Mouse (Mus musculus) left cerebral cortex, adult 8-10 months (tissue): ENCODE data around the gene Gng7. TPM values are rescaled to one million over a fixed set of nuclear protein-coding genes. Genes with fewer than 3 reads are reported as not detected.

Experiments used
- DNase-seq, 2 experiments: peaks; one replicate each; pipeline ENCODE4 v3.0.0; 2022; ENCODE audit warnings: low spot score in 2 of 2
- total RNA-seq, 4 experiments: library from RNA; stranded (reverse); gene quantifications; 2 replicates each; pipeline ENCODE4 v1.2.4; 2022

Gene Gng7
- total RNA-seq, 4 experiments from 2014 or later, result 204 to 252 (median 224) TPM

GRCm38 (mm10) chr10:80946684-80947437 lies 67.9 kb downstream of the Gng7 start:
- DNase-seq, result no peak

- no peak for DNase-seq
Observed at GRCm38 (mm10) chr10:80944231-80944630, 70.5 kb downstream of the Gng7 start.

- no peak for DNase-seq
Observed at GRCm38 (mm10) chr10:80943701-80944100, 71.0 kb downstream of the Gng7 start.

- no peak for DNase-seq
Observed at GRCm38 (mm10) chr10:80942919-80943318, 71.8 kb downstream of the Gng7 start.

GRCm38 (mm10) chr10:80940988-80941347 lies 73.8 kb downstream of the Gng7 start:
- DNase-seq, result no peak

- DNase-seq, result no peak
Observed at GRCm38 (mm10) chr10:80940320-80940987, 74.3 kb downstream of the Gng7 start.

- DNase-seq, result peak; percentile 70 to 85
Observed at GRCm38 (mm10) chr10:80939671-80940070, 75.1 kb downstream of the Gng7 start.

- DNase-seq, result no peak
Observed at GRCm38 (mm10) chr10:80938831-80939550, 75.8 kb downstream of the Gng7 start.

GRCm38 (mm10) chr10:80937646-80938045 lies 77.1 kb downstream of the Gng7 start:
- no peak for DNase-seq

- DNase-seq, result no peak
Observed at GRCm38 (mm10) chr10:80936810-80937164, 78.0 kb downstream of the Gng7 start.

GRCm38 (mm10) chr10:80936135-80936809 lies 78.5 kb downstream of the Gng7 start:
- DNase-seq, result no peak

- DNase-seq, result no peak
Observed at GRCm38 (mm10) chr10:80935698-80936097, 79.0 kb downstream of the Gng7 start.

GRCm38 (mm10) chr10:80935241-80935640 lies 79.5 kb downstream of the Gng7 start:
- DNase-seq, result no peak

- no peak for DNase-seq
Observed at GRCm38 (mm10) chr10:80934136-80934985, 80.4 kb downstream of the Gng7 start.

- no peak for DNase-seq
Observed at GRCm38 (mm10) chr10:80933421-80933979, 81.2 kb downstream of the Gng7 start.

- no peak for DNase-seq
Observed at GRCm38 (mm10) chr10:80932700-80933420, 81.9 kb downstream of the Gng7 start.

GRCm38 (mm10) chr10:80932206-80932605 lies 82.5 kb downstream of the Gng7 start:
- no peak for DNase-seq

GRCm38 (mm10) chr10:80931695-80932094 lies 83.0 kb downstream of the Gng7 start:
- no peak for DNase-seq

GRCm38 (mm10) chr10:80931153-80931671 lies 83.5 kb downstream of the Gng7 start:
- DNase-seq, result no peak
